Mouse (Mus musculus): ENCODE measurements around the gene Ube2l6. TPM values are rescaled to one million over a fixed set of nuclear protein-coding genes. Genes with fewer than 3 reads are reported as not detected.
"Not testable (repeated sequence)": the region's sequence is repeated elsewhere in the genome, so short reads cannot be mapped to it uniquely, and the experiment has no call there.

Ube2l6 gene
- total and polyA plus RNA-seq, 2 experiments from 2014 or later: 17.7 to 22.6 TPM

DNA sequence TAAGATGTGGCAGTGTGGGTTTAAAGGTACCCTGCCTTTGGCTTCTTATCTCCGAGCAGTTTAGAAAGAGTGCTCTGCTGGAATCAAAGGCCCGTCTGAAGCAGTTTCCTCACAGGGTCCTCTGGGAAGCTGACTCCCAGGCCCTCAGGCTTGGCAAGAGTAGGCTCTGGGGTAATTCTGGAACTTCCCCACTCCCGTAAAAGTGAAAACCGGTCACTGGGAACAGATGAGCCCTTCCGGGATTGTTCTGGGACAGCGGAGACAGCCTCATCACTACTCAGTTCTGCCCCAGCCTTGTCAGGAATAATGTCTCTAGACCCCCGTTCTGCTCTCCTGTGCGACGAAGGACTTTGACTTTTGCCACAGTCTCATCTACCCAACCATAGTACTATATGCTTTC is 8.2 kb upstream of the Ube2l6 start:
- Histone ChIP-seq H3K4me3 (ENCODE audit: low read length) (no peak overlapping the region), H3K4me1 (ENCODE audit: insufficient read depth, low read length) (no peaks in the 10 kb centered on the region), H3K4me2 (ENCODE audit: low read depth, low read length) (no peak overlapping the region), H3K27ac (no peak overlapping the region), H3K9me3 (ENCODE audit: low read length) (no peaks in the 10 kb centered on the region), H3K27me3 (ENCODE audit: insufficient read depth, low read length) (no peaks in the 10 kb centered on the region), H3K9ac (replicated peaks; ENCODE audit: low read length) (no peak overlapping the region), H3K36me3 (ENCODE audit: insufficient read depth, low read length) (no peaks in the 10 kb centered on the region)
- ATAC-seq: no peak
- no peak for DNase-seq (ENCODE audit: low spot score)
- WGBS: 61% methylated on average over 9 of the region's 9 CpGs
- TF ChIP-seq CTCF (IDR thresholded peaks at IDR 0.05; ENCODE audit: low read depth): no peak

GRCm38 (mm10) chr2:84792516-84792915 is 6.1 kb upstream of the Ube2l6 start:
- H3K9ac ChIP-seq (replicated peaks; ENCODE audit: low read length): no peak overlapping the region
- no peaks in the 10 kb centered on the region for H3K4me1 ChIP-seq (ENCODE audit: insufficient read depth, low read length)
- no peak overlapping the region for H3K27ac ChIP-seq
- WGBS: 76% methylated on average over 3 of the region's 3 CpGs
- ATAC-seq (no peak), DNase-seq (ENCODE audit: low spot score) (no peak)
- H3K4me2 ChIP-seq (ENCODE audit: low read depth, low read length): no peak overlapping the region
- no peaks in the 10 kb centered on the region for H3K36me3 ChIP-seq (ENCODE audit: insufficient read depth, low read length)
- TF ChIP-seq CTCF (IDR thresholded peaks at IDR 0.05; ENCODE audit: low read depth): no peak
- no peaks in the 10 kb centered on the region for H3K9me3 ChIP-seq (ENCODE audit: low read length)
- no peaks in the 10 kb centered on the region for H3K27me3 ChIP-seq (ENCODE audit: insufficient read depth, low read length)
- H3K4me3 ChIP-seq (ENCODE audit: low read length): no peak overlapping the region

DNA sequence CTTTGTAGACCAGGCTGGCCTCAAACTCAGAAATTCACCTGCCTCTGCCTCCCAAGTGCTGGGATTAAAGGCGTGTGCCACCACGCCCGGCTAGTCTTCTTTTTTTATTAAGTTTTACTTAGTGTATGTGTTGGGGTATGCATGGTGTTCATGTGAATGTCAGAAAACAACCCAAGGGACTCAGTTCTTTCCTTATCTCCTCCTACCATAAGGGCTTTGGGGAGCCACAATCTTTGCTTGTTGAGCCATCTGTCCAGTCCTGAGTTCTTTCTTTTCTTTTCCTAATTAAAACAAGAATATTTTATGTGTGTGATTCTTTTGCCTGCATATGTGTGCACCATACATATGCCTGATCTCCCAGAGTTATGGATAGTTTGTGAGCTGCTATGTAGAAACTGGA is 5.5 kb upstream of the Ube2l6 start:
- no peak for TF ChIP-seq CTCF (IDR thresholded peaks at IDR 0.05; ENCODE audit: low read depth)
- Histone ChIP-seq H3K9ac (replicated peaks; ENCODE audit: low read length) (no peak overlapping the region), H3K9me3 (ENCODE audit: low read length) (no peaks in the 10 kb centered on the region), H3K36me3 (ENCODE audit: insufficient read depth, low read length) (no peaks in the 10 kb centered on the region), H3K4me2 (ENCODE audit: low read depth, low read length) (no peak overlapping the region), H3K4me3 (ENCODE audit: low read length) (no peak overlapping the region), H3K27me3 (ENCODE audit: insufficient read depth, low read length) (no peaks in the 10 kb centered on the region), H3K4me1 (ENCODE audit: insufficient read depth, low read length) (no peaks in the 10 kb centered on the region), H3K27ac (no peak overlapping the region)
- no peak for DNase-seq (ENCODE audit: low spot score)
- 92% methylated on average over 3 of the region's 3 CpGs for WGBS
- ATAC-seq: no peak

- H3K36me3 ChIP-seq (ENCODE audit: insufficient read depth, low read length): no peaks in the 10 kb centered on the region
- H3K27me3 ChIP-seq (ENCODE audit: insufficient read depth, low read length): no peaks in the 10 kb centered on the region
- no peaks in the 10 kb centered on the region for H3K4me1 ChIP-seq (ENCODE audit: insufficient read depth, low read length)
- H3K4me2 ChIP-seq (ENCODE audit: low read depth, low read length): no peak overlapping the region
- H3K9me3 ChIP-seq (ENCODE audit: low read length): no peaks in the 10 kb centered on the region
- no peak for TF ChIP-seq CTCF (IDR thresholded peaks at IDR 0.05; ENCODE audit: low read depth)
- H3K27ac ChIP-seq: no peak overlapping the region
- WGBS: 88% methylated on average over 3 of the region's 3 CpGs
- H3K4me3 ChIP-seq (ENCODE audit: low read length): no peak overlapping the region
- ATAC-seq (no peak), DNase-seq (ENCODE audit: low spot score) (no peak)
- no peak overlapping the region for H3K9ac ChIP-seq (replicated peaks; ENCODE audit: low read length)
These were observed 4.8 kb upstream of the Ube2l6 start for GRCm38 (mm10) chr2:84793871-84794270.

- WGBS: 9% methylated on average over 13 of the region's 13 CpGs
- peak; percentile 93 for DNase-seq (ENCODE audit: low spot score)
- Histone ChIP-seq H3K4me2 (ENCODE audit: low read depth, low read length) (peak overlapping the region; percentile 99), H3K4me3 (ENCODE audit: low read length) (peak overlapping the region; percentile 62), H3K27me3 (ENCODE audit: insufficient read depth, low read length) (no peaks in the 10 kb centered on the region), H3K4me1 (ENCODE audit: insufficient read depth, low read length) (no peaks in the 10 kb centered on the region), H3K9ac (replicated peaks; ENCODE audit: low read length) (peak overlapping the region; percentile 61), H3K9me3 (ENCODE audit: low read length) (no peaks in the 10 kb centered on the region), H3K27ac (peak overlapping the region; percentile 62; the same call in 1 of the 2 replicates), H3K36me3 (ENCODE audit: insufficient read depth, low read length) (no peaks in the 10 kb centered on the region)
- ATAC-seq: peak; percentile 82
- peak; percentile 89 for TF ChIP-seq CTCF (IDR thresholded peaks at IDR 0.05; ENCODE audit: low read depth)
These were observed 665 bp upstream of the Ube2l6 start for GRCm38 (mm10) chr2:84797833-84798492.

DNA sequence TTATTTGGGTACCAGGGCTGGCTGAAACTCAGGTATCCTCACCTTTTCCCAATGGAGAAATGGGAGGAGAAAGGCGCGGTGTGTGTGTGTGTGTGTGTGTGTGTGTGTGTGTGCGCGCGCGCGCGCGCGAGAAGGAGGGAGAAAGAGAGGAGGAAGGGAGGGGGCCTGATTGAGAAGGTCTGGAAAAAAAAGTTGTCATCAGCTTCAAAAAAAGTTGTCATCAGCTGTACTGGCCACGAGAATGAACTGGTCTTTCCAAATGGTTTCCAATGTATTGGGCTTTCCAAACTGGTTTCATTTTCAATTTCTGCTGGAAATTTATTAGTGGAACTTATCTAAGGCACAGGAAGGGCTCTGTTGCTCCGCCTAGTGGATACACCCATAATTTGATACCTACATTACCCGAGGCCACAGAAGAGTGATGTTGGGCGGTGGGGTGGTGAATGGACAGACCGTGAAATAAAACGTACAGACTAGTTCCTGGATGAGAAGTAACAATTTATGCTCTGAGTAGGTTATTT is 473 bp downstream of the Ube2l6 start:
- H3K4me3 ChIP-seq (ENCODE audit: low read length): peak overlapping the region; percentile 62
- H3K4me1 ChIP-seq (ENCODE audit: insufficient read depth, low read length): no peaks in the 10 kb centered on the region
- no peaks in the 10 kb centered on the region for H3K36me3 ChIP-seq (ENCODE audit: insufficient read depth, low read length)
- H3K27ac ChIP-seq: peak overlapping the region; percentile 62; the same call in 1 of the 2 replicates
- H3K4me2 ChIP-seq (ENCODE audit: low read depth, low read length): peak overlapping the region; percentile 99
- ATAC-seq (peak; percentile 67), DNase-seq (ENCODE audit: low spot score) (peak; percentile 81)
- peak; percentile 73 for TF ChIP-seq CTCF (IDR thresholded peaks at IDR 0.05; ENCODE audit: low read depth)
- no peaks in the 10 kb centered on the region for H3K27me3 ChIP-seq (ENCODE audit: insufficient read depth, low read length)
- H3K9ac ChIP-seq (replicated peaks; ENCODE audit: low read length): peak overlapping the region; percentile 61
- no peaks in the 10 kb centered on the region for H3K9me3 ChIP-seq (ENCODE audit: low read length)
- WGBS: 0% methylated on average over 14 of the region's 16 CpGs

GRCm38 (mm10) chr2:84800304-84800703 is 1.7 kb downstream of the Ube2l6 start:
- H3K9me3 ChIP-seq (ENCODE audit: low read length): no peaks in the 10 kb centered on the region
- no peaks in the 10 kb centered on the region for H3K27me3 ChIP-seq (ENCODE audit: insufficient read depth, low read length)
- H3K27ac ChIP-seq: no peak overlapping the region
- no peak overlapping the region for H3K4me3 ChIP-seq (ENCODE audit: low read length)
- DNase-seq (ENCODE audit: low spot score) (no peak), ATAC-seq (no peak)
- H3K36me3 ChIP-seq (ENCODE audit: insufficient read depth, low read length): no peaks in the 10 kb centered on the region
- H3K4me1 ChIP-seq (ENCODE audit: insufficient read depth, low read length): no peaks in the 10 kb centered on the region
- no peak for TF ChIP-seq CTCF (IDR thresholded peaks at IDR 0.05; ENCODE audit: low read depth)
- H3K4me2 ChIP-seq (ENCODE audit: low read depth, low read length): no peak overlapping the region
- WGBS: 80% methylated on average over 4 of the region's 4 CpGs
- H3K9ac ChIP-seq (replicated peaks; ENCODE audit: low read length): no peak overlapping the region

- WGBS: 78% methylated on average over 5 of the region's 5 CpGs
- not testable (repeated sequence) for ATAC-seq; H3K27ac ChIP-seq; H3K4me2 ChIP-seq (ENCODE audit: low read depth, low read length); H3K27me3 ChIP-seq (ENCODE audit: insufficient read depth, low read length); H3K9ac ChIP-seq (replicated peaks; ENCODE audit: low read length); DNase-seq (ENCODE audit: low spot score); H3K9me3 ChIP-seq (ENCODE audit: low read length); H3K36me3 ChIP-seq (ENCODE audit: insufficient read depth, low read length); H3K4me3 ChIP-seq (ENCODE audit: low read length); H3K4me1 ChIP-seq (ENCODE audit: insufficient read depth, low read length)
These were observed 2.6 kb downstream of the Ube2l6 start for GRCm38 (mm10) chr2:84801223-84801622.

Measured in hindbrain, postnatal 0 days (tissue).